Comparison of ENCODE assay signal across 13 mouse cellular contexts in the genomic region with DNA sequence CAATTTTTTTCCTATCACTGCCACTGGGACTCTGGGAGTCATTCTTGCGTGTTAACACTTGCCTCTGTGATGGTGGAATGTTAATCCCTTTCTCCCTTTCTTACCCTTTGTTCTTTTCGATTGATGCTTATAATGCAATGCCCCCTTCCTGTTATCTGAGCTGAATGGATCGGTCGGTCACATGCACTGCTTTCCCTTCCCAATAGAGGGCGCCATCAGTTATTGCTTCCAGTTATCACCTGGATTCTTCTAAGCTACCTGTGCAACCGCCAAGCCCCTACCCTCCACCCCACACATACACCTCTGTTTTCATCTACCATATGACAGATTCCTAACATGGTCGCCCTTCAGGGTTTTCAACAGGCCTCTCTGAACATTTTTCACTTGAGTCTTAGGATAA.
A peak's percentile ranks its signal among the peaks of the same experiment; 100 is the strongest.
DNase-seq lines count a peak whose midpoint lies in the region; ATAC-seq and TF ChIP-seq lines count a peak whose summit lies in the region.
"Had no signal": no experiment of that assay in that cellular context is flagged by ENCODE, and none has a peak within 500 bp of the region (broad histone marks: within the 10 kb centered on the region; RNA-seq: fewer than 3 reads in every experiment).

No protein-coding gene starts in this region.

- H3K4me3 ChIP-seq in cerebellum, adult 2 months (replicated peaks; ENCODE audit: insufficient read depth, low read depth, low read length) = no peak overlapping the region
- no peak overlapping the region for H3K4me3 ChIP-seq in liver, embryonic 14.5 days (ENCODE audit: insufficient read depth in 1 of 2, low read depth in 2 of 2, low read length in 2 of 2)
- H3K4me3 ChIP-seq: erythroblast, embryonic 14.5 days; hindbrain, embryonic 15.5 days had no signal

- WGBS in cerebellum, adult 2 months = 38% methylated on average over 7 of the region's 7 CpGs
- 29% methylated on average over 7 of the region's 7 CpGs for WGBS in liver, embryonic 14.5 days (ENCODE audit: insufficient replicate concordance)

- no peak for TF ChIP-seq POLR2A in cerebellum, adult 2 months (IDR thresholded peaks at IDR 0.05; ENCODE audit: borderline replicate concordance, insufficient read depth, low read length)

- no peaks in the 10 kb centered on the region for H3K27me3 ChIP-seq in cerebellum, adult 2 months (ENCODE audit: control insufficient read depth, insufficient read depth, low read length)
- no peaks in the 10 kb centered on the region for H3K27me3 ChIP-seq in liver, embryonic 14.5 days (ENCODE audit: control insufficient read depth, insufficient read depth, low read length)
- no peaks in the 10 kb centered on the region for H3K27me3 ChIP-seq in splenic B cell, adult 2 months (ENCODE audit: control insufficient read depth, insufficient read depth, low read length, poor library complexity, severe bottlenecking)
- H3K27me3 ChIP-seq: hindbrain, embryonic 15.5 days had no signal

- no peak overlapping the region for H3K9ac ChIP-seq in liver, embryonic 14.5 days (replicated peaks)
- H3K9ac ChIP-seq: hindbrain, embryonic 15.5 days had no signal

- H3K4me1 ChIP-seq in cerebellum, adult 2 months (ENCODE audit: control insufficient read depth, insufficient read depth, low read length) = no peaks in the 10 kb centered on the region
- no peaks in the 10 kb centered on the region for H3K4me1 ChIP-seq in liver, embryonic 14.5 days (replicated peaks; ENCODE audit: control insufficient read depth in 2 of 2, insufficient read depth in 2 of 2, low read length in 1 of 2)
- H3K4me1 ChIP-seq: hindbrain, embryonic 15.5 days had no signal

- H3K36me3 ChIP-seq in liver, embryonic 14.5 days (replicated peaks; ENCODE audit: control insufficient read depth, insufficient read depth, low read depth) = no peaks in the 10 kb centered on the region
- H3K36me3 ChIP-seq in splenic B cell, adult 2 months (ENCODE audit: control insufficient read depth, insufficient read depth, low read length, poor library complexity, severe bottlenecking) = no peaks in the 10 kb centered on the region
- H3K36me3 ChIP-seq: hindbrain, embryonic 15.5 days had no signal

- DNase-seq in cerebellum, adult 2 months = no peak
- DNase-seq in cerebellum, adult 9-11 months = no peak
- no peak for DNase-seq in liver, embryonic 14.5 days (ENCODE audit: low read depth in 3 of 3, low spot score in 3 of 3)
- DNase-seq in liver (no peak), NIH3T3 (ENCODE audit: low read depth) (peak; percentile 20)
- peak; percentile 53 for DNase-seq in splenic B cell, adult 2 months (ENCODE audit: low read depth, low spot score)
- DNase-seq in adrenal gland, adult 18-20 months (ENCODE audit: low spot score in 2 of 2) = no peak
- DNase-seq in spleen, postnatal 14 days (ENCODE audit: low spot score in 2 of 2) = no peak
- DNase-seq: layer of hippocampus, postnatal 36 days; lung, postnatal 36 days; right cerebral cortex, postnatal 4 days had no signal

- peak; percentile 15; the same call in 1 of the 2 replicates for TF ChIP-seq CTCF in cerebellum, adult 2 months (IDR thresholded peaks at IDR 0.05; ENCODE audit: borderline replicate concordance, insufficient read depth, low read depth, low read length)
- peak; percentile 57 for TF ChIP-seq CTCF in liver, embryonic 14.5 days (IDR thresholded peaks at IDR 0.05; ENCODE audit: low read depth)

- H3K27ac ChIP-seq in cerebellum, adult 2 months (ENCODE audit: insufficient read depth, low read length) = no peak overlapping the region
- no peak overlapping the region for H3K27ac ChIP-seq in liver, embryonic 14.5 days
- H3K27ac ChIP-seq: hindbrain, embryonic 15.5 days had no signal

- no peak for ATAC-seq in liver, embryonic 14.5 days (ENCODE audit: insufficient read depth)

- H3K9me3 ChIP-seq in liver, embryonic 14.5 days (ENCODE audit: control insufficient read depth, low read length) = no peaks in the 10 kb centered on the region
- H3K9me3 ChIP-seq: hindbrain, embryonic 15.5 days had no signal

- no peak overlapping the region for H3K4me2 ChIP-seq in liver, embryonic 14.5 days (ENCODE audit: low read depth)
- H3K4me2 ChIP-seq: hindbrain, embryonic 15.5 days had no signal

- no peak for TF ChIP-seq EP300 in liver, embryonic 14.5 days (IDR thresholded peaks at IDR 0.05; ENCODE audit: low read depth)

Comparison
In these comparisons a context has a peak if more than half of its experiments do, and no peak if none do; other contexts are left out.
1. DNase-seq: peak in NIH3T3 (single experiment) and splenic B cell, adult 2 months (single experiment); none in cerebellum, adult 2 months (0 of 2), cerebellum, adult 9-11 months (single experiment), liver, embryonic 14.5 days (0 of 3), liver (single experiment), adrenal gland, adult 18-20 months (0 of 2) and spleen, postnatal 14 days (0 of 2).